Mouse (Mus musculus) stomach, embryonic 16.5 days (tissue): ENCODE data around the gene Sec16a. TPM values are rescaled to one million over a fixed set of nuclear protein-coding genes. Genes with fewer than 3 reads are reported as not detected.
A peak's percentile ranks its signal among the peaks of the same experiment; 100 is the strongest.

ENCODE experiments used
- ATAC-seq: fragments of 200-750 bp; cut with Nextera tagmentation; 2 replicates; pipeline ENCODE4 v1.8.0; 2017; ENCODE audit warnings: moderate number of reproducible peaks, moderate TSS enrichment; ENCODE audit not compliant: insufficient read depth, low FRiP score
- H3K27ac ChIP-seq: fragments of 300-500 bp; sonication (generic); 2 replicates; pipeline ENCODE4 v1.5.1; 2014; ENCODE audit warnings: low read length
- H3K27me3 ChIP-seq: fragments of 300-500 bp; sonication (generic); 2 replicates; pipeline ENCODE4 v1.6.1; 2014; ENCODE audit warnings: low read length, control low read depth, mixed read lengths; ENCODE audit not compliant: control insufficient read depth, insufficient read depth
- H3K36me3 ChIP-seq: fragments of 300-500 bp; sonication (generic); 2 replicates; pipeline ENCODE4 v1.6.1; 2014; ENCODE audit warnings: low read length; ENCODE audit not compliant: control insufficient read depth, insufficient read depth
- H3K4me1 ChIP-seq: fragments of 300-500 bp; sonication (generic); 2 replicates; pipeline ENCODE4 v1.6.1; 2014; ENCODE audit warnings: low read length, control low read depth, mixed read lengths; ENCODE audit not compliant: control insufficient read depth, insufficient read depth
- H3K4me2 ChIP-seq: fragments of 300-500 bp; sonication (generic); 2 replicates; pipeline ENCODE4 v1.6.1; 2014; ENCODE audit warnings: low read depth, low read length, mixed read lengths
- H3K4me3 ChIP-seq: fragments of 300-500 bp; sonication (generic); replicated peaks from 2 replicates; pipeline ENCODE4 v1.5.1; 2014; ENCODE audit warnings: mild to moderate bottlenecking, low read length
- H3K9ac ChIP-seq: fragments of 300-500 bp; sonication (generic); 2 replicates; pipeline ENCODE4 v1.6.1; 2014; ENCODE audit warnings: low read length
- H3K9me3 ChIP-seq: fragments of 300-500 bp; sonication (generic); replicated peaks from 2 replicates; pipeline ENCODE4 v1.6.1; 2016; ENCODE audit warnings: low read length, control low read depth; ENCODE audit not compliant: control insufficient read depth
- WGBS: fragments of 180-500 bp; shearing (Covaris S2); extraction: QIAGEN DNeasy Blood & Tissue Kit; methylation state at CpG from one replicate; pipeline ENCODE4 v1.1.7; 2014; 5-methylcytosine and 5-hydroxymethylcytosine counted together
- polyA plus RNA-seq: library from polyadenylated mRNA; unstranded; fragments of >200 nt; fragmentation: Nextera tagmentation; extraction: Ambion mirVana; gene quantifications from 2 replicates; pipeline ENCODE4 v1.2.1, GENCODE M21; 2015

The Sec16a gene
- polyA plus RNA-seq, 1 experiment from 2014 or later: 28.2 TPM

DNA sequence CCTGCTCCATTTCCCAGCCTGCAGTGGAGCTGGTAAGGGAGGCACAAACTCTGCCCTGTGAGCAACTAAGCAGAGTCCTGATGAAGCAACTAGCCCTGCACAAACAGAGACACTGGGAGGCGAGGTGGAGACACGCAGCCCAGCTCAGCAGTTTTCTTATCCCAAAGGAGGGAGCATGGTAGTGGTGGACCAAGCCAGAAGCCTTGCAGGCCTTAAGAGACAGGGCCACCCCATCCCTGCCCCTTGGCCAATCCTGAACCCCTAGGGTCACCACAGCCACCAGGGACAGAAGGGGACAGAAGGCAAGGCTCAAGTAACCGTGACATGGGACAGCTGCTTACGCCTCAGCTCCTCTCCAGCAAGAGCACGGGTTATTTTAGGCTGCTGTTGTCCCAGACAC lies 16.7 kb upstream of the Sec16a start:
- Histone ChIP-seq H3K4me3 (no peak overlapping the region), H3K4me1 (peaks cover 18% of the 10 kb centered on the region), H3K27ac (no peak overlapping the region), H3K4me2 (no peak overlapping the region), H3K9me3 (no peaks in the 10 kb centered on the region), H3K9ac (no peak overlapping the region), H3K27me3 (no peaks in the 10 kb centered on the region), H3K36me3 (peaks cover 35% of the 10 kb centered on the region)
- ATAC-seq: no peak
- 85% methylated on average over 5 of the region's 5 CpGs for WGBS

DNA sequence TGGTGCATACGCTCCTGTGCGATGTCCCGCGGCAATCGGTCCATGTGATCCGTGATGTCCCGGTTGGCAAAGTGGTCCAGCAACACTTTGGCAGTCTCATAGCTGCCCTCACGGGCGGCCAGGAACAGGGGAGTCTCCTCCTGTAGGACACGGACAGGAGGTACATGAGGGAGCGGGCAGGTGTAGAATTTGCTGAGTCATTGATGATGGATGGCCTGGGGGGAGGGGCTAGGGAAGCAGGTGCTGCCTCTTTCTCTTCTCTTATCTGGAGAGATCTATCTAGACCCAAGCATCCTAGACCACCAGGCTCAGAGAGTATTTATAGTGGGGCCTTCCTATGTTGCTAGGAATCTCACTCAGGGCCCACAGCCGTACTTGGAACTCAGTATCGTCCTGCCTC lies 15.8 kb upstream of the Sec16a start:
- peaks cover 30% of the 10 kb centered on the region for H3K36me3 ChIP-seq

DNA sequence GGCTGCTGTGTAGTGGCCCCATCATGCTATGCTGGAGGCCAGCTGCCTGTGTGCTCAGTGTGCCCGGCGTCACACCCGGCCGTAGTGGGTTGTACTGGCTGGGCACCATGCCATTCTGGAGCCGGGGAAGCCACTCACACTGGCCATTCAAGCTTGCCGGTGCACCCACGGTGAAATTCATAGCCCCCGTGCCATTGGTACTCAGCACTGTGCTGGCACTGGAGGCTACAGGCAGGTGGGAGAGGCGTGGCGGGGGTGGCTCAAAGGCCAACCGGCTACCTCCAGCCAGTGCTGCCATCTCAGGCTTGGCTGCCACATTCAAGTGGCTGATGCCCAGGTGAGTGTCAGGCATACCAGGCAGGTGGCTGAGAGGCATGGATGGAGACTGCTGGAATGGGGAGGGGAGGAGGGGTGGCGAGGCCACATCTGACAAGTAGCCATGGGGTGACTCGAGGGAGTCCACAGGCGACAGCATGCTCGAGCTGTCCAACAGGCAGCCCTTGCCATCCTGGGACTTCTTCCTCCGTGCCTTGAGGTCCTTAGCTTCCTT lies 15.2 kb upstream of the Sec16a start:
- 86% methylated on average over 16 of the region's 16 CpGs for WGBS

More for the DNA sequence above, 15.8 kb upstream of the Sec16a start:
- Histone ChIP-seq H3K4me2 (no peak overlapping the region), H3K9ac (no peak overlapping the region), H3K9me3 (no peaks in the 10 kb centered on the region), H3K4me3 (no peak overlapping the region), H3K4me1 (peaks cover 18% of the 10 kb centered on the region), H3K27ac (no peak overlapping the region), H3K27me3 (no peaks in the 10 kb centered on the region)
- ATAC-seq: no peak
- WGBS: 80% methylated on average over 13 of the region's 13 CpGs

DNA sequence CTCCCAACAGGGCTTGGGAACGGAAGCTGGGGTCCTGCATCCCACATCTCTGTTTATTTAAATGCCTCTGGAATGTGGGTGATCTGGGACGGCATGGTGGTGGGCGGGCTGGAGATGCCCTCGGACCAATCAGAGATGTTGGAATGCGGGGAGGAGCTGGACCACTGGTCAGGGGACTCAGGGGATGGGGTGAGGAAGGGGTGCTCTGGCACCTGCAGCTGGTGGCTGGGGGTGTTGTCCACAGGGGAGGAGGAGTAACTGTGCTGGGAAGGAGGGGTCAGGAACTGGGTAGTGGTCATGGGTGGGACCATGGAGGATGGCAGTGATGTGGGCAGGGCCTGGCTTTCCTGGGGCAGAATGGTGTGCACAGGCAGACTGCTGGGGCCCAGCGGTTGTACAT lies 14.5 kb upstream of the Sec16a start:
- no peak overlapping the region for H3K27ac ChIP-seq
- WGBS: 21% methylated on average over 6 of the region's 6 CpGs
- H3K36me3 ChIP-seq: peaks cover 23% of the 10 kb centered on the region
- H3K27me3 ChIP-seq: no peaks in the 10 kb centered on the region
- H3K4me2 ChIP-seq: no peak overlapping the region
- H3K4me3 ChIP-seq: no peak overlapping the region
- peaks cover 18% of the 10 kb centered on the region for H3K4me1 ChIP-seq
- no peak overlapping the region for H3K9ac ChIP-seq
- H3K9me3 ChIP-seq: no peaks in the 10 kb centered on the region
- ATAC-seq: no peak

More for the DNA sequence above, 15.2 kb upstream of the Sec16a start:
- Histone ChIP-seq H3K9ac (no peak overlapping the region), H3K9me3 (no peaks in the 10 kb centered on the region), H3K4me1 (peaks cover 18% of the 10 kb centered on the region), H3K27me3 (no peaks in the 10 kb centered on the region), H3K27ac (no peak overlapping the region), H3K4me3 (no peak overlapping the region), H3K36me3 (peaks cover 30% of the 10 kb centered on the region), H3K4me2 (no peak overlapping the region)
- no peak for ATAC-seq

GRCm38 (mm10) chr2:26458402-26459124 lies 13.5 kb upstream of the Sec16a start:
- 31% methylated on average over 7 of the region's 7 CpGs for WGBS
- H3K36me3 ChIP-seq: peaks cover 20% of the 10 kb centered on the region
- peak overlapping the region; percentile 75 for H3K27ac ChIP-seq
- H3K4me3 ChIP-seq: no peak overlapping the region
- H3K9me3 ChIP-seq: no peaks in the 10 kb centered on the region
- no peaks in the 10 kb centered on the region for H3K27me3 ChIP-seq
- ATAC-seq: peak; percentile 75; the same call in 1 of the 2 replicates
- no peak overlapping the region for H3K4me2 ChIP-seq
- H3K9ac ChIP-seq: 0 out of 2 replicates have a peak overlapping the region, but pooled peaks have one; percentile 18
- H3K4me1 ChIP-seq: peaks cover 18% of the 10 kb centered on the region

- Histone ChIP-seq H3K4me1 (peaks cover 10% of the 10 kb centered on the region), H3K27me3 (no peaks in the 10 kb centered on the region)
- 25% methylated on average over 5 of the region's 5 CpGs for WGBS
These were observed 4.4 kb upstream of the Sec16a start for GRCm38 (mm10) chr2:26449121-26450060.

DNA sequence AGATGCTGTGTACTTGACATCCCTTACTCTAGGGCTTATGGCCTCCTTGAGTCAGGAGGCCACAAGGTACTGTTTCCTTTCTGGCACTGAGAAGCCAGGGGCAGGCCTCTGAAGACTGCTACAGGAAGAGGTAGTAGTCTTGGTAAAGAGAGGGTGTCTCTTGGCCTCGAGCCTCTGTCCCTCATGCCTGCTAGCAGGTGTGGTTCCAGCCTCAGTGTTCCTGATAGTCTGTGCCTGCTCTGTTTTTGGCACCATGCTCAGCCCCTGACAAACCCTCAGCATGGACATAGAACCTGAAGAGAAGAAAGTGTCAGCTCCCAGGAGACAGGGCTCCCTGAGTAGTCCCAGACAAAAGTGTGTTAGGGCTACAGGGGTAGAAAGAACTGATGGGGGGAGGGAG lies 2.4 kb upstream of the Sec16a start:
- Histone ChIP-seq H3K27me3 (no peaks in the 10 kb centered on the region), H3K9ac (no peak overlapping the region; the same call in 1 of the 2 replicates), H3K27ac (no peak overlapping the region), H3K9me3 (no peaks in the 10 kb centered on the region), H3K4me3 (no peak overlapping the region), H3K36me3 (no peaks in the 10 kb centered on the region), H3K4me2 (no peak overlapping the region), H3K4me1 (peaks cover 21% of the 10 kb centered on the region)
- ATAC-seq: no peak
- WGBS: 46% methylated on average over 1 of the region's 1 CpGs

More at GRCm38 (mm10) chr2:26449121-26450060, 4.4 kb upstream of the Sec16a start:
- Histone ChIP-seq H3K9me3 (no peaks in the 10 kb centered on the region), H3K4me3 (no peak overlapping the region), H3K36me3 (no peaks in the 10 kb centered on the region), H3K27ac (no peak overlapping the region), H3K4me2 (no peak overlapping the region), H3K9ac (no peak overlapping the region)
- no peak for ATAC-seq

DNA sequence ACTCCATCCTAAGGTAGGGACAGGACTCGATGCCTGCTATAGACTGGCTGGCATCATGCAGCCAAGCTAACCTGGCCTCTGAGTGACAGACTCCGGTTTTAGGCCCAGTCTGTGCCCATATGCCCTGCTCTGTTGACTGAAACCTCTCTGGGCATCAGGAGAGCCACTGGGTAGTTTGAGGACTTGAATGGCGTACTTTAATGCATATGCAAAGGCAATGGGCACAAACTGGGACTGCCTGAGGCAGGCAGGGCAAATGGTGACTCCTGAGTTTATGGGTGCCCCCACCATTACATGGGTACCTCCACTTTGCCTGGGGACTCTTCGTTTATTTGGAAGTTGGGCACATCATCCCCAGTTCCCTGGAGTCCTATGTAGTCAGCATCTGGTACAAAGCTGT lies 1.7 kb upstream of the Sec16a start:
- Histone ChIP-seq H3K4me3 (peak overlapping the region; percentile 69), H3K4me2 (peak overlapping the region; percentile 64), H3K27me3 (no peaks in the 10 kb centered on the region), H3K9me3 (no peaks in the 10 kb centered on the region), H3K27ac (peak overlapping the region; percentile 95), H3K36me3 (no peaks in the 10 kb centered on the region), H3K9ac (peak overlapping the region; percentile 77), H3K4me1 (peaks cover 21% of the 10 kb centered on the region)
- 76% methylated on average over 4 of the region's 4 CpGs for WGBS
- no peak for ATAC-seq
